Mouse (Mus musculus) embryonic facial prominence, embryonic 15.5 days (tissue): ENCODE measurements at regions not wholly inside any gene's neighbourhood (a gene's known extent, or its start where the extent isn't known, plus 50 kb on each side); places are given as distances from the start of the nearest gene placed in this dataset.

Experiments
- ATAC-seq: fragments of 200-750 bp; cut with Nextera tagmentation; 2 replicates; pipeline ENCODE4 v1.8.0; 2017; ENCODE audit warnings: low read depth, moderate TSS enrichment; ENCODE audit not compliant: insufficient number of reproducible peaks, low FRiP score, low TSS enrichment
- H3K27ac ChIP-seq: fragments of 300-500 bp; sonication (generic); replicated peaks from 2 replicates; pipeline ENCODE4 v1.5.1; 2015; ENCODE audit warnings: mild to moderate bottlenecking, inconsistent platforms
- H3K27me3 ChIP-seq: fragments of 300-500 bp; sonication (generic); 2 replicates; pipeline ENCODE4 v1.6.1; 2015; ENCODE audit warnings: inconsistent platforms
- H3K36me3 ChIP-seq: fragments of 300-500 bp; sonication (generic); 2 replicates; pipeline ENCODE4 v1.6.1; 2015; ENCODE audit warnings: mild to moderate bottlenecking, inconsistent platforms
- H3K4me1 ChIP-seq: fragments of 300-500 bp; sonication (generic); 2 replicates; pipeline ENCODE4 v1.6.1; 2015; ENCODE audit warnings: inconsistent platforms
- H3K4me2 ChIP-seq: fragments of 300-500 bp; sonication (generic); replicated peaks from 2 replicates; pipeline ENCODE4 v1.6.1; 2015; ENCODE audit warnings: mild to moderate bottlenecking, inconsistent platforms
- H3K4me3 ChIP-seq: fragments of 300-500 bp; sonication (generic); replicated peaks from 2 replicates; pipeline ENCODE4 v1.5.1; 2015; ENCODE audit warnings: mild to moderate bottlenecking, inconsistent platforms
- H3K9ac ChIP-seq: fragments of 300-500 bp; sonication (generic); 2 replicates; pipeline ENCODE4 v1.6.1; 2015; ENCODE audit warnings: inconsistent platforms
- H3K9me3 ChIP-seq: fragments of 300-500 bp; sonication (generic); replicated peaks from 2 replicates; pipeline ENCODE4 v1.6.1; 2016; ENCODE audit warnings: inconsistent platforms
- WGBS: fragments of 180-500 bp; shearing (Covaris S2); methylation state at CpG from one replicate; pipeline ENCODE4 v1.1.7; 2015; 5-methylcytosine and 5-hydroxymethylcytosine counted together

- Histone ChIP-seq H3K9me3 (no peaks in the 10 kb centered on the region), H3K4me1 (no peaks in the 10 kb centered on the region), H3K36me3 (no peaks in the 10 kb centered on the region), H3K27ac (no peak overlapping the region), H3K4me3 (no peak overlapping the region), H3K27me3 (no peaks in the 10 kb centered on the region), H3K9ac (no peak overlapping the region), H3K4me2 (no peak overlapping the region)
- WGBS, result 68% methylated on average over 3 of the region's 3 CpGs
- ATAC-seq, result no peak
Observed at GRCm38 (mm10) chr8:113916649-113917048, 68.1 kb upstream of the Adamts18 start.

- no peaks in the 10 kb centered on the region for H3K36me3 ChIP-seq
- H3K27ac ChIP-seq, result no peak overlapping the region
- H3K4me3 ChIP-seq, result no peak overlapping the region
- no peaks in the 10 kb centered on the region for H3K4me1 ChIP-seq
- H3K27me3 ChIP-seq, result no peaks in the 10 kb centered on the region
- H3K9me3 ChIP-seq, result no peaks in the 10 kb centered on the region
- ATAC-seq, result no peak
- no peak overlapping the region for H3K9ac ChIP-seq
- H3K4me2 ChIP-seq, result no peak overlapping the region
- WGBS, result 39% methylated on average over 6 of the region's 6 CpGs
Observed at GRCm38 (mm10) chr8:113917197-113917596, 68.7 kb upstream of the Adamts18 start.

- H3K27me3 ChIP-seq, result no peaks in the 10 kb centered on the region
- H3K9ac ChIP-seq, result no peak overlapping the region
- H3K27ac ChIP-seq, result no peak overlapping the region
- no peaks in the 10 kb centered on the region for H3K36me3 ChIP-seq
- WGBS, result 72% methylated on average over 2 of the region's 2 CpGs
- no peaks in the 10 kb centered on the region for H3K9me3 ChIP-seq
- H3K4me1 ChIP-seq, result no peaks in the 10 kb centered on the region
- H3K4me2 ChIP-seq, result no peak overlapping the region
- H3K4me3 ChIP-seq, result no peak overlapping the region
- no peak for ATAC-seq
Observed at GRCm38 (mm10) chr8:113920306-113920705, 71.8 kb upstream of the Adamts18 start.

- 57% methylated on average over 3 of the region's 3 CpGs for WGBS
- Histone ChIP-seq H3K27me3 (no peaks in the 10 kb centered on the region), H3K4me1 (no peaks in the 10 kb centered on the region), H3K4me2 (no peak overlapping the region), H3K36me3 (no peaks in the 10 kb centered on the region), H3K9me3 (no peaks in the 10 kb centered on the region), H3K27ac (no peak overlapping the region), H3K9ac (no peak overlapping the region), H3K4me3 (no peak overlapping the region)
- ATAC-seq, result no peak
Observed at GRCm38 (mm10) chr8:113923381-113923780, 74.8 kb upstream of the Adamts18 start.

- H3K9ac ChIP-seq, result no peak overlapping the region
- no peak overlapping the region for H3K4me2 ChIP-seq
- WGBS, result 54% methylated on average over 3 of the region's 3 CpGs
- ATAC-seq, result no peak
- H3K4me3 ChIP-seq, result no peak overlapping the region
- H3K9me3 ChIP-seq, result no peaks in the 10 kb centered on the region
- H3K27me3 ChIP-seq, result no peaks in the 10 kb centered on the region
- no peak overlapping the region for H3K27ac ChIP-seq
- no peaks in the 10 kb centered on the region for H3K36me3 ChIP-seq
- H3K4me1 ChIP-seq, result no peaks in the 10 kb centered on the region
Observed at GRCm38 (mm10) chr8:113953721-113954120, 105.2 kb upstream of the Adamts18 start.

GRCm38 (mm10) chr8:113956439-113957043 is 108.0 kb upstream of the Adamts18 start:
- no peak overlapping the region for H3K27ac ChIP-seq
- no peaks in the 10 kb centered on the region for H3K36me3 ChIP-seq
- no peak overlapping the region for H3K9ac ChIP-seq
- no peaks in the 10 kb centered on the region for H3K4me1 ChIP-seq
- 74% methylated on average over 14 of the region's 14 CpGs for WGBS
- no peaks in the 10 kb centered on the region for H3K9me3 ChIP-seq
- H3K27me3 ChIP-seq, result no peaks in the 10 kb centered on the region
- no peak overlapping the region for H3K4me2 ChIP-seq
- H3K4me3 ChIP-seq, result no peak overlapping the region
- ATAC-seq, result no peak

GRCm38 (mm10) chr8:113957821-113958220 is 109.3 kb upstream of the Adamts18 start:
- Histone ChIP-seq H3K4me2 (no peak overlapping the region), H3K4me1 (no peaks in the 10 kb centered on the region)

GRCm38 (mm10) chr8:113975810-113976209 is 127.3 kb upstream of the Adamts18 start:
- 75% methylated on average over 5 of the region's 5 CpGs for WGBS
- no peak overlapping the region for H3K4me3 ChIP-seq
- H3K9me3 ChIP-seq, result no peaks in the 10 kb centered on the region
- H3K9ac ChIP-seq, result no peak overlapping the region
- no peaks in the 10 kb centered on the region for H3K4me1 ChIP-seq
- ATAC-seq, result no peak
- no peak overlapping the region for H3K4me2 ChIP-seq
- no peak overlapping the region for H3K27ac ChIP-seq
- no peaks in the 10 kb centered on the region for H3K36me3 ChIP-seq
- H3K27me3 ChIP-seq, result no peaks in the 10 kb centered on the region

More at GRCm38 (mm10) chr8:113957821-113958220, 109.3 kb upstream of the Adamts18 start:
- Histone ChIP-seq H3K36me3 (no peaks in the 10 kb centered on the region), H3K9me3 (no peaks in the 10 kb centered on the region), H3K27ac (no peak overlapping the region), H3K9ac (no peak overlapping the region), H3K27me3 (no peaks in the 10 kb centered on the region), H3K4me3 (no peak overlapping the region)
- 67% methylated on average over 6 of the region's 6 CpGs for WGBS
- ATAC-seq, result no peak

GRCm38 (mm10) chr8:113976626-113977025 is 128.1 kb upstream of the Adamts18 start:
- H3K36me3 ChIP-seq, result no peaks in the 10 kb centered on the region
- H3K4me2 ChIP-seq, result no peak overlapping the region
- no peak overlapping the region for H3K4me3 ChIP-seq
- no peaks in the 10 kb centered on the region for H3K27me3 ChIP-seq
- 39% methylated on average over 4 of the region's 4 CpGs for WGBS
- no peak overlapping the region for H3K9ac ChIP-seq
- no peak for ATAC-seq
- H3K4me1 ChIP-seq, result no peaks in the 10 kb centered on the region
- H3K27ac ChIP-seq, result no peak overlapping the region
- H3K9me3 ChIP-seq, result no peaks in the 10 kb centered on the region

- no peaks in the 10 kb centered on the region for H3K9me3 ChIP-seq
- no peak overlapping the region for H3K4me2 ChIP-seq
- no peak overlapping the region for H3K27ac ChIP-seq
- no peak overlapping the region for H3K4me3 ChIP-seq
- no peaks in the 10 kb centered on the region for H3K27me3 ChIP-seq
- H3K9ac ChIP-seq, result no peak overlapping the region
- ATAC-seq, result no peak
- H3K36me3 ChIP-seq, result no peaks in the 10 kb centered on the region
- WGBS, result 50% methylated on average over 4 of the region's 4 CpGs
- H3K4me1 ChIP-seq, result no peaks in the 10 kb centered on the region
Observed at GRCm38 (mm10) chr8:113977072-113977471, 128.5 kb upstream of the Adamts18 start.

- Histone ChIP-seq H3K9ac (no peak overlapping the region), H3K36me3 (no peaks in the 10 kb centered on the region), H3K4me1 (no peaks in the 10 kb centered on the region), H3K4me2 (no peak overlapping the region), H3K27me3 (0 out of 2 replicates have a peak, but pooled peaks cover 6% of the 10 kb centered on the region), H3K9me3 (no peaks in the 10 kb centered on the region), H3K27ac (no peak overlapping the region), H3K4me3 (no peak overlapping the region)
- ATAC-seq, result no peak
- 59% methylated on average over 9 of the region's 9 CpGs for WGBS
Observed at GRCm38 (mm10) chr8:113978946-113979345, 130.4 kb upstream of the Adamts18 start.

- 92% methylated on average over 5 of the region's 5 CpGs for WGBS
- no peaks in the 10 kb centered on the region for H3K9me3 ChIP-seq
Observed at GRCm38 (mm10) chr8:113979837-113980236, 131.3 kb upstream of the Adamts18 start.

More at GRCm38 (mm10) chr8:113979837-113980236, 131.3 kb upstream of the Adamts18 start:
- Histone ChIP-seq H3K4me1 (no peaks in the 10 kb centered on the region), H3K27me3 (0 out of 2 replicates have a peak, but pooled peaks cover 6% of the 10 kb centered on the region), H3K27ac (no peak overlapping the region), H3K4me2 (no peak overlapping the region), H3K4me3 (no peak overlapping the region), H3K9ac (no peak overlapping the region), H3K36me3 (no peaks in the 10 kb centered on the region)
- ATAC-seq, result no peak
